Mouse (Mus musculus) stomach, embryonic 14.5 days (tissue): ENCODE data around the gene Gm10130. TPM values are rescaled to one million over a fixed set of nuclear protein-coding genes. Genes with fewer than 3 reads are reported as not detected.
"Not testable (repeated sequence)": the region's sequence is repeated elsewhere in the genome, so short reads cannot be mapped to it uniquely, and the experiment has no call there.

ENCODE experiments used
- ATAC-seq: fragments of 200-750 bp; cut with Nextera tagmentation; 2 replicates; pipeline ENCODE4 v1.8.0; 2017; ENCODE audit warnings: low read depth, moderate TSS enrichment; ENCODE audit not compliant: insufficient number of reproducible peaks, insufficient read depth, low FRiP score
- H3K27ac ChIP-seq: fragments of 300-500 bp; sonication (generic); 2 replicates; pipeline ENCODE4 v1.5.1; 2014; ENCODE audit warnings: mild to moderate bottlenecking, low read length, moderate library complexity, mixed read lengths
- H3K27me3 ChIP-seq: fragments of 300-500 bp; sonication (generic); 2 replicates; pipeline ENCODE4 v1.6.1; 2014; ENCODE audit warnings: low read length, control low read depth, mixed read lengths; ENCODE audit not compliant: control insufficient read depth, insufficient read depth
- H3K36me3 ChIP-seq: fragments of 300-500 bp; sonication (generic); 2 replicates; pipeline ENCODE4 v1.6.1; 2014; ENCODE audit warnings: mild to moderate bottlenecking, control low read depth, low read length, moderate library complexity, mixed read lengths; ENCODE audit not compliant: control insufficient read depth, insufficient read depth
- H3K4me1 ChIP-seq: fragments of 300-500 bp; sonication (generic); 2 replicates; pipeline ENCODE4 v1.6.1; 2014; ENCODE audit warnings: low read length, control low read depth, mixed read lengths; ENCODE audit not compliant: control insufficient read depth, insufficient read depth
- H3K4me2 ChIP-seq: fragments of 300-500 bp; sonication (generic); replicated peaks from 2 replicates; pipeline ENCODE4 v1.6.1; 2014; ENCODE audit warnings: low read depth, low read length, control low read depth
- H3K4me3 ChIP-seq: fragments of 300-500 bp; sonication (generic); 2 replicates; pipeline ENCODE4 v1.5.1; 2014; ENCODE audit warnings: low read depth, low read length, control low read depth
- H3K9ac ChIP-seq: fragments of 300-500 bp; sonication (generic); replicated peaks from 2 replicates; pipeline ENCODE4 v1.6.1; 2014; ENCODE audit warnings: low read depth, mild to moderate bottlenecking, control low read depth, low read length, moderate library complexity, mixed read lengths
- H3K9me3 ChIP-seq: fragments of 300-500 bp; sonication (generic); 2 replicates; pipeline ENCODE4 v1.6.1; 2016; ENCODE audit warnings: low read depth, low read length, control low read depth; ENCODE audit not compliant: control insufficient read depth
- WGBS: fragments of 180-500 bp; shearing (Covaris S2); extraction: QIAGEN DNeasy Blood & Tissue Kit; methylation state at CpG from one replicate; pipeline ENCODE4 v1.1.7; 2014; 5-methylcytosine and 5-hydroxymethylcytosine counted together
- polyA plus RNA-seq: library from polyadenylated mRNA; unstranded; fragments of >200 nt; fragmentation: Nextera tagmentation; extraction: Ambion mirVana; gene quantifications from 2 replicates; pipeline ENCODE4 v1.2.1, GENCODE M21; 2014

Gene Gm10130
- polyA plus RNA-seq, result 3.0 and 3.1 TPM in 2 replicates

DNA sequence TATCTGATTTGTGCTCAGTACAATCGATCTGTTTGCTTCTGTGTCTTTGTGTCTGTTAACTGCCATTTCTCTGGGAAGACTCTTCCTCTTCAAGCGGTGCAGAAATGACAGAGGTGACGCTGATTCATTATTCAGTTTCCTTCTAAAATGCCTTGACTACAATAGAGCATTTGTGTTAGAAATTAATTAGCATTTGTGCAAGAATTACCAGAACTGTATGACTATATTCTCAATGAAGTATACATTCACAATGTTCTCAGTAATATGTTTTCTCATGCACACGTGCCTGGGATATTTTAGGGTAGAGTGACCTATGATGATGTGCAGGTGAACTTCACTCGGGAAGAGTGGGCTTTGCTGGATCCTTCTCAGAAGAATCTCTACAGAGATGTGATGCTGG lies at the start of gene Gm10130:
Gene Gm10130 (plus strand): TSS at position 301 of the 400 bp plus-strand sequence.
- no peak for ATAC-seq
- Histone ChIP-seq H3K36me3 (peaks cover 13% of the 10 kb centered on the region), H3K4me1 (no peaks in the 10 kb centered on the region)

GRCm38 (mm10) chr2:150293669-150294068 lies 29.8 kb upstream of the Gm10130 start:
- Histone ChIP-seq H3K4me3 (no peak overlapping the region), H3K27me3 (no peaks in the 10 kb centered on the region), H3K9ac (no peak overlapping the region), H3K4me2 (no peak overlapping the region), H3K27ac (no peak overlapping the region), H3K9me3 (no peaks in the 10 kb centered on the region), H3K36me3 (no peaks in the 10 kb centered on the region), H3K4me1 (no peaks in the 10 kb centered on the region)
- ATAC-seq, result no peak
- whole genome bisulfite sequencing, result 78% methylated on average over 6 of the region's 6 CpGs

More for the DNA sequence above, at the start of gene Gm10130:
- Histone ChIP-seq H3K4me2 (no peak within 1 kb of the TSS), H3K9ac (no peak within 1 kb of the TSS), H3K27ac (no peak within 1 kb of the TSS), H3K27me3 (no peaks in the 10 kb centered on the region), H3K9me3 (peaks cover 35% of the 10 kb centered on the region; the same call in 1 of the 2 replicates), H3K4me3 (no peak within 1 kb of the TSS)
- WGBS, result 96% methylated on average over 5 of the region's 5 CpGs

DNA sequence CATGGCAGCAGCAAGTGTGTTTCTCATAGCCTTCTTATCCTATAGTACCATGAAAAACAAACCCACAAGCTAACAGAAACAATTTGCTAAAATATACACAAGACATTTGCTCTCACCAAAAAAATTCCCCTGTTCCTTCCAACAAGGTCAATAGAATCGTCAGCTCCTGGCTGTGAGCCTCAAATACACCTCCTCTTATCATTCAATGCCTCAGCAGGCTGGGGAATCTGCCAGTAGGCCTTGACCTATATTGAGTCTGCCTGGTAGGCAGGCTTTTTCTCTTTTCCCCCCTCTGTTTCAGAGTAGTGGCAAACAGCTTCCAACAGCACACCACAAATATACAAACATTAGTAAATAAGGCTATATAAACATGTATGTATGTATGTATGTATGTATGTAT lies 24.4 kb upstream of the Gm10130 start:
- H3K36me3 ChIP-seq, result no peaks in the 10 kb centered on the region
- no peak overlapping the region for H3K4me3 ChIP-seq
- 50% methylated on average over 1 of the region's 1 CpGs for WGBS
- H3K9me3 ChIP-seq, result no peaks in the 10 kb centered on the region
- H3K27me3 ChIP-seq, result no peaks in the 10 kb centered on the region
- no peak overlapping the region for H3K4me2 ChIP-seq
- no peak overlapping the region for H3K27ac ChIP-seq
- no peak overlapping the region for H3K9ac ChIP-seq
- H3K4me1 ChIP-seq, result no peaks in the 10 kb centered on the region
- ATAC-seq, result no peak

DNA sequence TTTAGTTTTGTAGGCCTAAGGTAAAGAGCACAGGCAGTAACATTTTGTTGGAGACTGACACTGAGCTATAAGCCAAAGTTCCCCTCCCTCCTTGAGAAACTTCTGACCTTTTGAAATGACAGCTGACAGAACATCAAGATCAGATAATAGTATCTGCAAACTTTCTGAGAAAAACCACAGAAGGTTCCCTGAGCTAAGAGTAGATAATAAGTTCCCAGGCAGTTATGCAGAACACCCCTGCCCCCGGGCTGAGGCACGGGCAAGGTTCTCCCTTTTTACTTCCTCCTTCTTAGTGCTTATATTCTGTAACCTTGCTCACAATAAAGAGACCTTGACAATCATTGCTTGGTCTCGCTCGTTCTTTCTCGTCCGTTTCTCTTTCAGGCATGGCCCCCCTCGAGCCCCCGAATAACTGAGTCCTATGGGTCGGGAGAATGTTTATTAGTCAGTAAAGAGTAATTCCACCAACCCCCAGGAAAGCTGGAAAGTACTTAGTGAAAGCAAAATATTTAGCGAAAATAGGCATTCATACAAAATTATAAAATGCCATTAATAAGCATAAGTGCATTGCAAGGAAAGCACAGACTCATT lies 16.2 kb upstream of the Gm10130 start:
- Histone ChIP-seq H3K9ac (no peak overlapping the region), H3K9me3 (no peaks in the 10 kb centered on the region), H3K4me2 (no peak overlapping the region), H3K27me3 (no peaks in the 10 kb centered on the region), H3K4me1 (no peaks in the 10 kb centered on the region), H3K36me3 (no peaks in the 10 kb centered on the region), H3K4me3 (no peak overlapping the region), H3K27ac (no peak overlapping the region)
- no peak for ATAC-seq
- WGBS, result 84% methylated on average over 10 of the region's 10 CpGs

GRCm38 (mm10) chr2:150310952-150311884 lies 12.3 kb upstream of the Gm10130 start:
- H3K4me3 ChIP-seq, result peak overlapping the region; percentile 44
- peak; percentile 99 for ATAC-seq
- not testable (repeated sequence) for H3K4me1 ChIP-seq, H3K9me3 ChIP-seq, H3K27me3 ChIP-seq, H3K27ac ChIP-seq, H3K36me3 ChIP-seq
- 10% methylated on average over 19 of the region's 19 CpGs for WGBS
- peak overlapping the region; percentile 39 for H3K9ac ChIP-seq
- H3K4me2 ChIP-seq, result peak overlapping the region; percentile 52

DNA sequence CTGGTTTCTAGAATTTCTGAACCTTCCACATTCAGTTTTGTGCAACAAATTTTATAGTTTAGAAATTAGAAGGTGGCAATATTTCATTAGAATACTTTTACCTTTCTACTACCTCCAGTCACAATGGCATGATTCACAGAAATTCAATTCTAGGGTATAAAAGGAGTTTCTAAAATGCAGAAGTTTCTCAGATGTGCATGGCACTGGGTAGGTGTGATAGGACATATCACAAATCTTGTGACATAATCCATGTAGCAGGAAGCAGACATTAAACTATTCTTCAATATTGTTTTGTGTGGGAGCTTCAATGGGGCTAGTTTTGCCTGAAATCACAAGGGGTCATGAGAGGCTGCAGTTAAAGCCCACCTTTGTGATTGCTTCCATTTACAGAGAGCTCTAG lies 7.4 kb upstream of the Gm10130 start:
- H3K36me3 ChIP-seq, result no peaks in the 10 kb centered on the region
- H3K4me2 ChIP-seq, result no peak overlapping the region
- peaks cover 15% of the 10 kb centered on the region; the same call in 1 of the 2 replicates for H3K9me3 ChIP-seq
- no peak overlapping the region for H3K9ac ChIP-seq
- H3K27ac ChIP-seq, result no peak overlapping the region
- no peaks in the 10 kb centered on the region for H3K27me3 ChIP-seq
- ATAC-seq, result no peak
- no peaks in the 10 kb centered on the region for H3K4me1 ChIP-seq
- no peak overlapping the region for H3K4me3 ChIP-seq

DNA sequence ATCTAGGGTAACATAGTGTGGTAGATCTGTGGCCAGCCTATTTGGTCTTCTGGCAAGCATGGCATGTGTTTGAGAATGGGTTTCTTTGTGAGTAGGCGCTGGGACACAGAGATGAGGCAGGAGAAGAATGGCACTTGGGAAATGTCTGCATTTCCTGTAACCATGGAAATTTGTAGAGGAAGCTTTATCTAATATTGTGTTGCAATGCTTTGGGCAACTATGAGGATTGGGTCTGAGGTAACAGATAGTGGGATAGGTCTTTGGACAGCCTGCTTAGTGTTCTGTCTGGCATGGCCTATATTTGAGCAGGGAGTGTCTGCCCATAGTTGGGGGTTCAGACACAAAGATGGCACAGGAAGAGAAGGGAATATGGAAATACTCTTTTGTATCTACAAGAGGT lies 4.5 kb upstream of the Gm10130 start:
- Histone ChIP-seq H3K4me3 (no peak overlapping the region), H3K4me2 (no peak overlapping the region), H3K9me3 (peaks cover 30% of the 10 kb centered on the region; the same call in 1 of the 2 replicates), H3K36me3 (peaks cover under 1% of the 10 kb centered on the region; the same call in 1 of the 2 replicates), H3K4me1 (no peaks in the 10 kb centered on the region), H3K27me3 (no peaks in the 10 kb centered on the region), H3K9ac (no peak overlapping the region), H3K27ac (no peak overlapping the region)
- 97% methylated on average over 1 of the region's 1 CpGs for WGBS
- ATAC-seq, result no peak

- not testable (repeated sequence) for H3K36me3 ChIP-seq, H3K4me1 ChIP-seq, H3K4me2 ChIP-seq, H3K27ac ChIP-seq, H3K9ac ChIP-seq, H3K27me3 ChIP-seq, ATAC-seq, H3K4me3 ChIP-seq, H3K9me3 ChIP-seq
Measured at GRCm38 (mm10) chr2:150357136-150357535, 33.6 kb downstream of the Gm10130 start.
